Mouse (Mus musculus) heart, postnatal 14 days (tissue): Measurements from ENCODE around the gene Kdm3a. TPM values are rescaled to one million over a fixed set of nuclear protein-coding genes. Genes with fewer than 3 reads are reported as not detected.

Experiments
- DNase-seq, 2 experiments: peaks; one replicate each; pipeline ENCODE4 v3.0.0; 2021 to 2022
- intact Hi-C: fragments of 180-260 bp; cut with DNase I; formaldehyde crosslinking; loops from one replicate; pipeline ENCODE4 v1.15.1; 2025
- long read RNA-seq, 2 experiments: library from polyadenylated mRNA; stranded (forward); transcript quantifications; one replicate each; pipeline ENCODE4 v2.0.0; 2021
- total RNA-seq, 2 experiments: library from RNA; stranded (reverse); gene quantifications; 2 replicates each; pipeline ENCODE4 v1.2.3; 2021

The Kdm3a gene
- total RNA-seq, result 10 to 100 TPM; 28.6 to 30.3 TPM
- long read RNA-seq, experiment 1, full-length matches to known transcripts, result 6 of 12 reads
- long read RNA-seq, experiment 1, partial matches to known transcripts, result 1 of 12 reads
- long read RNA-seq, experiment 1, other reads (novel, unspliced or antisense), result 5 of 12 reads
- long read RNA-seq, experiment 2, full-length matches to known transcripts, result 6 of 9 reads
- long read RNA-seq, experiment 2, partial matches to known transcripts, result 2 of 9 reads
- long read RNA-seq, experiment 2, other reads (novel, unspliced or antisense), result 1 of 9 reads

DNA sequence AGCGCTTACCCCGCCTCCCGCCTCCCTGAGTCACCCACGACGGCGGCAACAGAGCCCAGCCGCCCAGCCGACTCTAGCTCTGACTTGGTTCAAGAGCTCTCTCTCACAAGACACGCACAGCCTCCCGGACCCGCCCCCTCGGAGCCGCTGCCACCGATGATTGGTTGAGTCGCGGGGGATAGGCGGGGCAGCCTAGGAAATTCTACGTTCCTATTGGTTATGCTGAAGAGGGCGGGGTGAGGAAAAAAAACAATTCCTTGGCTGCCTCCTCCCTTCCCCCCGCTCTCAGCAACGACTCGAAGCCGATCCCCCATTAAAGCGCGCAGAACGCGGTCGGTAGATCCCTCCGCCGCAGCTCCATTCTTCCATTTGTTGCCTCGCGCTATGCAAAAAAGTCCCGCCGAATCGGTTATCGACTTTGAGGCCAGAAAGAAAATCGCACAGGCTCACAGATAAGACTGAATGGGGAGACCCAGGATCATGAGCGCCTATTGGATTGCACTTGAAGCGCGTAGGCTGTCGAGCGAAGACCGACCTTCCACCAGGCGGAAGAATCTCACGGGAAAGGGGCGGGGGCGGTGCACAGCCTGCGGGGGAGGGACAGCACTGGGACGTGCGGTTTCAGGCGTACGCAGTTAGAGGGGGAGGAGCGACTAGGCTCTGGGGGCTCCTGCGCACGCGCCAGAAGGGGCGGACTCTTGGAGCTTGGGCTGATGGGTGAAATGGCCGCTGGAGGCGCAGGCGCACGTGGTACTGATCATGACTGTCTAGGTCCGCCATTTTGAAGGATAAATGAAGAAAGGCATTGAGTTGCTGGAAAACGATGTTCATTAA lies at the start of gene Kdm3a:
Gene Kdm3a, minus strand, starts transcription at position 162 of the 834 bp plus-strand sequence.
- DNase-seq, result peak; percentile 98
- intact Hi-C loops, result loop anchor here (5.0 to 10.0 kb wide), 3 partner anchors 169 to 361 kb away; partner anchors contain the start of genes Krcc1 and Rmnd5a

DNA sequence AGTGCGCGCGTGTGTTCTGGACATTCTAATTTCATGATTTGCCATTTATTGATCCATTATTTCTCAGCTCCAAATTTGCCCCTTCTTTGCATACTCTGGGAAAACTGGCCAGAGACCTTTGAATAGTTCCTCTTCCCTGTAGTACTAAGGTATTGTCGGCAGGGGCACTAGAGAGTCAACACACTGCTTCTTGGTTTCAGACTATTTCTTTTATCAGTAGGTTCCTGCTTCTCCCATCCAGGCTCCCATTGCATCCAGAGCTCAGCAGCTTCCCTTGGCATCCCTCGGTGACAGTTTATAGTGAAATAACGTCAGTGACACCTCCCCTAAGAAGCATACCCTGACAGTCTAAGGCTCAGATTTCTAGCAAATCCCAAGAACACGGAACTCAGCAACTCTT lies 46.1 kb upstream of the Kdm3a start:
- intact Hi-C loops, result no loop called here

DNA sequence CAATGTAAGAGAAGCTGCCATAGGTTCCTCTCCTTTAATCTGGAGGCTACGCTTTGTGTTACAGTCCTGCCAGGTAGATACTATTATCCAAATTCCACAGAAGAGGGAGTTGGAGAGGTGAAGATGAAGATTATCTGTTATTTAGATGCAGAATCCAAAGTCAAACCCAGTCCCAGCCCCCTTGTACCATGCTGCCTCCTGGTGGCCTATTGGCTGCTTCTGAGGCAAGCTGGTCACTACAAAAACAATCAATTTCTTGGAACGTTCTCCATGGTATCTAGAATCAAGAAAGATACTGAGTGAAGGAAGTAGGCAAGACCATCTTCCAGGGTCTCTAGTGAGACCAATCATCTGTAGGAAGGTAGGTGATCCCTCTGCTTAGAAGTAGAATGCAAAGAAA lies 40.4 kb upstream of the Kdm3a start:
- intact Hi-C loops, result no loop called here
- DNase-seq, result peak in 1 of 2 experiments; percentile 23

More for the DNA sequence above, 46.1 kb upstream of the Kdm3a start:
- no peak for DNase-seq

DNA sequence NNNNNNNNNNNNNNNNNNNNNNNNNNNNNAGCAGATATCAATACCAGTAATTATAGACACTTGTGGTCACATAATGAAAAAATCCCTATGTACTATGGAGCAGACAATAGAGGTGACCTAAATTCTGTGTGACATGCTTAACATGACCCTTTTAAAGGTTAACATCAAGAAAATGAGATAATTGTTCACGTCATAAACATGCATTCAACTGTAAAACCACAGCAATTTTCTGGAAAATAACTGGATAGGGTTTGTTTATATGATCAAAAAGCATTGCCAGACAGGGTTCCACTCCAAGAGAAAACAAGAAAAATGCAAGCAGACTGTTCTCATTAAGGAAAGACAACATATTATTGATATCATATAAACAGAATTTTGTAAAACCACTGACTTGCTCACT lies 31.7 kb upstream of the Kdm3a start:
- no peak for DNase-seq
- intact Hi-C loops, result no loop called here

DNA sequence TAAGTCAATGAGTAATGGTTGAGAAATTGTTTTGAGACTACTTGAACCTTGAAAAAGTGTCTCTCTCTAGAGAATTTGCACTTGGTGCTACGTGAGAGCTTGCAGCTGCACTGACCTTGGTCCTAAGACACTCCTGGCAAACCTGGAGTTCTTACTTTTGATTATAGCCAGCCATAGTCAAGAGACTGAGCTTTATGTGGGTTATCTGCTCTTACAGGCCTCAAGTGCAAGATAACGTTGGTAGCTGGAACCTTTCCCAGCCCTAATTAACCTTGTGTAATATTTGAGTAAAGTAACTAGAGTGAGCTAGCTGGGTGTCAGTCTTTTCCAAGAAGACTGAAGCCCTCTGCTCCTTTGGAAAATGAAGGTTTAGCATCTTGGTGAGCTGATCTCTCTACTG lies 25.5 kb upstream of the Kdm3a start:
- DNase-seq, result no peak
- intact Hi-C loops, result no loop called here

DNA sequence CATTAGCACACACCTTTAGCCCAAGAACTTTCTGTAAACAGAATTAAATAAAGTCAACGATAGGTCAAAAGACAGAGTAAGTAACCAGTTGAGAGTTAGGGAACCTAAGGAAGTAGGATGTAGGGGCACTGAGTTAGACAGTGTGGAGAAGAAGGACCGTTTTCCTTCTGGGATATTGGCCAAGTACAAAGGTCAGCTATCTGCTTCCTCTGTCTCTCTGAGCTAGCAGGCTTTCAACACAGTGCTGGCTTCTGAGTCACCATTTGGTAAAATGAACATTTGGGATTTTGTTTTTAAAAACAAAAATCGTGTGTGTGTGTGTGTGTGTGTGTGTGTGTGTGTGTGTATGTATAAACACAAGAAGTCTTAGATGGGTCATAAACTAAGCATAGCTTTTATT lies 23.0 kb upstream of the Kdm3a start:
- intact Hi-C loops, result no loop called here
- DNase-seq, result no peak

DNA sequence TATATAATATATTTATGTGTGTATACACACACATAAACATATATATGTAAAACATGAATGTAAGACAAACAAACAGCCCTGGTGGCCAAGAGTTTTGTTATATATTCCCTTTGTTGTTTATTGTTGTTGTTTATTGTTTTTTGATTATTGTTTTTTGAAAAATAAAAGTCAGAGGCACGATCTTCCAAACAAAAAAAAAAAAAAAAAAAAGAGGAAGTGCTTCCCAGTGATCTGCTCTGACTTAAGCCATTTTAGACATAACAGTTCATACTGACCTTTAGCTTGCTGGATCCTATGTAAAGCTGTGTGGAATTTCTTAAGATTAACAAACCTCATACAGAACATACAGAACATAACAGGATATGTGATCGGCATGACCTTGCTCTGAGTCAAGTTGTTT lies 19.1 kb upstream of the Kdm3a start:
- no peak for DNase-seq
- intact Hi-C loops, result no loop called here

DNA sequence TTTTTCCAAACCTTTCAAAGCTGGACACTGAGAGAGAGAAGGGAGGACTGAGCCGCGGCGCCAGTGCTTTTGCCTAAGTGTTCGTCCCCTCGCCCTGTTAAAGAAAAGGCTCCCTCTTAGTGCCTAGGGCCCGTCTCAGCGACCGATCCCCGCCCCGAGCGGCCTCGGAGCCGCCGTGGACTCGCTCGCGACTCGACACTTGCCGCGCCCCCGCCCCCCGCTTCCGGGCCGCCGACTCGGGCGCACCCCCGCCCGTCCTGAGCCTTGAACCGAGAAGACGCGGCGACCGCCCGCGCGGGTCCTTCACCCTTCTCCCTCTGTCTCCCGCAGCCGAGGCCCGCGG lies 333 bp downstream of the Kdm3a start:
- DNase-seq, result no peak
- intact Hi-C loops, result loop anchor here (5.0 to 10.0 kb wide), 3 partner anchors 170 to 360 kb away; partner anchors contain the start of genes Krcc1 and Rmnd5a

DNA sequence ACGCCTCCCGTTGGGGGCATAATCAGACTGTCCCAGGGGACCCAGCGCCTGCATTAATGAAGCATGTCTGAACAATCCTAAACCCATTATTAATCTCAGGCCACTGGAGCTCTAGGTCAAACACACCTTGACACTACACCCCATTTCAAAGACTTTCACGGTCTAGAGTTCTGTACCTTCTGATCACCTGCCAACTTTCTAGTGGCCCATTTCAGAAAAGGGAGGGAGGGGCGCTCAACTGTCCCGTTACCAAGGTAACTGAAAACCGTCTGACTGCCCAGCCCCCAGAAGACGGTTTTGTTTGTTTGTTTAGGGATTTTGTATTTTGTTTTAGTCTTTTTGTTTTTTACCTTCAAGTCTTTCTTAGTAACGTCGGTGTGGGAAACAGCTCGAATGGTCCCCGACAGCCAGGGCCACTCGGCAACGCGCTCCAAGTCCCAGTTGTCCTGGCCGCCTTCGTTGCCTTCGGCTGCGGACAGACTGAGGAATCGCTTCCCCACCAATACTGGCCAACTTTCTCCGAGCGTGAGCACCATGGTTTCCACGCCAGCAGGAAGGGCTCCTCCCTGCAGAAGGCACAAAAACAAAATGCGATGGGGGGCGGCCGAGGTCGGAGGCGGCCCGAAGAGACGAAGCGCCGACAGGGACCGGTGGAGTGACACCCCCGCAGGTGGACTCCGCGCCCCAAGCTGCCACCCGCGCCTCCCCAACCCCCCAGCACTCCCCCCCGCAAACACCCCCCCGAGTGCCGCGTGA lies 906 bp downstream of the Kdm3a start:
- DNase-seq, result peak; percentile 65 to 67
- intact Hi-C loops, result loop anchor here (5.0 to 10.0 kb wide), 3 partner anchors 170 to 360 kb away; partner anchors contain the start of genes Krcc1 and Rmnd5a

DNA sequence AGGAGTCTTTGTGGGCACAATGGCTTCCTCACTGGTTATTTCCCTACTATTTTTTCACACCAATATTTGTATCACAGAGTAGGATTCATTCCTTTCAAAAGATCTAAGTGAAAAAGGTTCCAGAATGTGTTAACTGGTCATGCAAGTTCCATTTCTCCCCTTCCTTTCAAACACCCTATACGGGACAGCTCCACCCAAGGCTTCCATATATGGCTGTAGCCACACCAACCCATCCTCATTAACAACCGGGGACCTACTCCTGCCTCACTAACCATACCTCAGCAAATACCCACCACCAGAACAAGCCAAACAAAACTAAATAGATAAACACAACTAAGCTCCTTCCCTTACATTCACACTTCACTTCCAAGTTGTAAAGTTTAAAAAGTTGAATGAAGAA lies 1.6 kb downstream of the Kdm3a start:
- intact Hi-C loops, result loop anchor here (5.0 to 10.0 kb wide), 3 partner anchors 171 to 359 kb away; partner anchors contain the start of genes Krcc1 and Rmnd5a
- no peak for DNase-seq

DNA sequence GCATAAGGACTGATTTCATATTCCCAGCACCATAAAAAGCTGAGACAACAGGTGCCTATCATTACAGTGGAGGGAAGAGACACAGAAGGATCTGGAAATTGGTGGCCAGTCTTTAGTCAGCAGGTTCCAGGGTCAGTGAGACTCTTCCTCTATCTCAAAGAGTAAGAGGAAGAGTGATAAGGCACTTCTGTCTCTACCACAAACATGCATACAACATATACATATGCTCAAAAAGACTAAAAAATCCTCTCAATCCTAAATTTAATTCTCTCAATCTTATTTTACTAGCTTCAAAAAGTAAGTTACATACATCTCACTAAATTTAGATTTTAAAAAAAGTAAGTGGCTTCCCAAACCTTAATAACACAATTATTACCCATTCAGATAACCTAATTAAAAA lies 5.5 kb downstream of the Kdm3a start:
- DNase-seq, result no peak
- intact Hi-C loops, result no loop called here

DNA sequence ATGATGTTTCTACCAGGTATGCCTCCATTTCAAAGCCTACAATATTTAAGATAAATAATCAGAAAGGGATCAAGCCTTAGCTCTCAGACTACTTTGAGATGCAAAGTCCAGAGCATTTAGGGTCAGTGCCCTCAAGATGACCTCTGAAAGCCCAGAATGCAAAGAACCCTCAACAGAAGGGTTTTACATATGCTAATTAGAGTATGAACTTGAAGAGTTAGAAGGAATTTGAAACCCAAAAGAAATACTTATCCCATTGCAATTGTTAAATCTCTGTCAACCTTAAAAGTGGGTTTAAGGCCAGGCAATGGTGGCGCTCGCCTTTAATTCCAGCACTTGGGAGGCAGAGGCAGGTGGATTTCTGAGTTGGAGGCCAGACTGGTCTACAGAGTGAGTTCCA lies 6.8 kb downstream of the Kdm3a start:
- intact Hi-C loops, result no loop called here
- DNase-seq, result no peak

DNA sequence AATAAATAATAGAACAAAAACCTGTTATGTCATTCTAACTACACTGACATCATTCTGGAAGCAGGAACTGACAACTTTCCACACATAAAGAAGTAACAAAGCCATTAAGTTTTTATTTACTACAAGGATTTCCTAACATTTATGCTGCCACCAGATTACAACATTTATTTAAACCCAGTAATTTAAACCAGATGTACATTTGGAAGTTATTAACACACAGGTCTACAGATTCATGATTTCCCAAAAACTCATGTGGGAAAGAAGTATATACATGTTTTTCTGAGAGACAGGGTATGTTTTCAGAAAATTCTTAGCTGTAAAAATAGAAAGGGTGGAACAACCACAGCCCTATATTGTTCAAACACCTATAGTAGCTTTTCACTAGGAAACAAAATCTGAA lies 8.1 kb downstream of the Kdm3a start:
- intact Hi-C loops, result no loop called here
- DNase-seq, result no peak

DNA sequence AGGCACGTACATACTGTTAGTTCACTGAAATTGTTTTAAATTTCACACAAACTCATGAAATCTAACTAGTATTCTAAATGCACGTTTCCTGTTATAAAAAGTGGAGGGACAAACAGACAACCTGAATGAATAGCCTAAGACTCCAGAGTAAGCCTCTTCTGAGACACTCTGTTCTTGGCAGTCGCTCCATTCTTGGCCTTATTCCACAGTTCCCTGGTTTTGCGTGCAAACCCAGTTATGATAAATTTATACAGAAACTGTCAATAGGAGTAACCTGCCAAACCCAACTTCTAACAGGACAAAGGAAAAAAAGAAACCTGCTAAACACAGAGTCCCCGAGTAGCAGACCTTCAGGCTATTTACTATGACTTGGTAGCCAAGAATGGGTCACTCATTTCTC lies 10.8 kb downstream of the Kdm3a start:
- intact Hi-C loops, result no loop called here
- peak; percentile 29 to 40 for DNase-seq

DNA sequence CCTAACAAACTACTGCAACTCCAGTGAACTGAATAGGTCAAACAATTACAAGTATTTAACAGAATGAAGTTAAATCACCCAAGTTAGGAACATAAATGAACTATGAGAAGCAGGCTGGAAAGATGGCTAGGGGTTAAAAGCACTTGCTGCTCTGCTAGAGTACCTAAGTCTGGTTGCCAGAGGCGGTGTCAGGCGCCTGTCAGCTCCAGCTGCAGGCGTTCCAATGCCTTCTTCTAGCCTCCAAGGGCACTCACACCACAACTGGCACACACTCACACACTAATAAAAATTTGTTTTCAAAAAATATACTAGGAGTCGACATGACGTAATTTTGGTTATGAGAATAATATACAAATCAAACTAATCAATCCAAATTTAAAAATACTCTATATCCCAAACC lies 11.2 kb downstream of the Kdm3a start:
- intact Hi-C loops, result no loop called here

DNA sequence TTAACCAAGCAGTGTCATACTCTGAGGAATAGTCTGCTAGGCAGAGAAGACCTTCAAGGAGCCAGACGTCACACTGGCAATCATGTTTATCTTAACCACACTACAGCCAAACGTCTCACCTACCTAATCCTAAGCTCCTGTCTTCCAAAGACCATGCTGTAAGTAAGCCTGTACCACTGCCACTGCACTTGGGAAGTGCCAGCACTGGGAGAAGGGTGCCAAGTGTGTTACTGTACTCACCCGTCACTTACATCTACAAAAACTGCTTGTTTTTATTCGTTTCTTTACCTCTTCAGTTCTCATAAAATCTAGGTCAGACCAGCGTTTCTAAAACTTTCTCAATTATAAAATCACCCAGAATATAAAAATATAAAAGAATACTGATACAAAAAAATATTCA lies 15.8 kb downstream of the Kdm3a start:
- intact Hi-C loops, result loop anchor here (5.0 kb wide), 1 partner anchor 185 kb away; no protein-coding TSS in a partner anchor
- DNase-seq, result peak in 1 of 2 experiments; percentile 23

More for the DNA sequence above, 11.2 kb downstream of the Kdm3a start:
- peak; percentile 17 to 18 for DNase-seq

DNA sequence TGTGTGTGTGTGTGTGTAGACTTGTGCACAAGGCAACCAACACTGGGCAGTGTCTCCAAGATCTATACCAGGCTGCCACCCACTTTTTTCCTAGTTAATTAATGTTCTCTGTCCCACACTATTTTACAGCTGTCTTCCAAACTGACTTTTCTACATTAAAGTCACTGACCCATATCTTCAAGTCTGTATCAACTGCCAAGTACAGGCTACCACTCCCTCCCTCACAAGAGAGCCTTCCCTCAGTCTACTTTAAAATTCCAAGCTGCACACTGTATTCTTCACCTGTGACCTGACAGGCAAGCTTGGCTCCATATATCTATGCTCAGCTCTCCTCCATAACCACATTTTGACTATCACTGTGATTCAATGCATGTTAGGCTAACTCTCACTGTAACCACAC lies 19.6 kb downstream of the Kdm3a start:
- DNase-seq, result no peak
- intact Hi-C loops, result no loop called here

DNA sequence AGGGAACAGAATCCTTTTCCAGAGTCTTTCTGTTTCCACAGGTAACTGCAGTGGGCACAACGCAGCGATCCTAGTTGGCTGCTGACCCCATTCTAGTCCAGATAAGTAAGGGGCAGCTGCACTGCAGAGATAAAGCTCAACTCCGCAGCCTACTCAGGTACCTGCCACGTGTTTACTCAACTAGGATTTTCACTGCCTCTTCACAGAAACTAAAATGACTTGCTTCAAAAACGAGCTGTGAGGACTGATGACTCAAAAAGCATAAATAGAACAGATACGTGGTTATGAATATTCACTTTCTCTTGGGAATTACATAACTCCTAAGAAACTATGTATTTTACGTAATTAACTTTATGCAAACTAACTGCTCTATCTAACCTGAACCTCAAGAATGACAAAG lies 22.8 kb downstream of the Kdm3a start:
- intact Hi-C loops, result no loop called here

DNA sequence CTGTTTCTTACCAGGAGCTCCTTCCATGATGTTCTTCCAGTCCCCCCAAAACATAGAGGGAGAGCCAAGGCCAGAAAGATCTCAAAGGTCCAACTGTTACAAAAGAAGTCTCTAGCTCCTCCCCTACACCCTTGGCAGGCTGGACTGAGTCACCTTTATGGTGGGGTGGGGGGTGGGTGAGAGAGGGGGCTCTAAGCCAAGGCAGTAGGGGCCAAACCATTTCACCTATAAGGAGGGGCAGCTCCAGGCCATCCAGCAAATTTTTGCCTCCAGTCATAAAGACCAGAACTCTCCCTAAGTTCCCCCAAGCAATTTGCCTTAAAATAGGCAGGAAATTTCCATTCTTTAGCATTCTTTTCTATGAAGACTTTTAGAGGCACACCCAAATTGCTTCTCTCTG lies 23.8 kb downstream of the Kdm3a start:
- intact Hi-C loops, result no loop called here

More for the DNA sequence above, 22.8 kb downstream of the Kdm3a start:
- no peak for DNase-seq

DNA sequence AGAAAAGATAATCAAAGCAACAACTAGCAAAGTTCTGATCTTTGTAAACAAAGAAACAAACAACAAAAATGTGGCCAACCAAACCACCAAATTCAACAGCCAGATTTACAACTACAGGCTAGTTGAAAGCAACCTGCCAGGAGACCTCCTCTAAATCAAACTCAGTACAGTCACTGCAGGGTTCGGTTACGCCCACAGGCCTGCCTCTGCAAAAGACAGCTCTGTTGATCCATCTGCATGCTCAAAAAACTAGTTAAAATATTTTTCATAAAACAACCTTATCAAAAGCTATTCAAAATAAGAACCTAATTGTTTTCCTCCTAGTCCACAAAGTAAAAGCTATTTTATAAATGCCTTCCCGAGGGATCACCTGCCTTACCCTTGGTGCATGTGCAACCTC lies 25.0 kb downstream of the Kdm3a start:
- DNase-seq, result no peak
- intact Hi-C loops, result no loop called here

More for the DNA sequence above, 23.8 kb downstream of the Kdm3a start:
- DNase-seq, result no peak

DNA sequence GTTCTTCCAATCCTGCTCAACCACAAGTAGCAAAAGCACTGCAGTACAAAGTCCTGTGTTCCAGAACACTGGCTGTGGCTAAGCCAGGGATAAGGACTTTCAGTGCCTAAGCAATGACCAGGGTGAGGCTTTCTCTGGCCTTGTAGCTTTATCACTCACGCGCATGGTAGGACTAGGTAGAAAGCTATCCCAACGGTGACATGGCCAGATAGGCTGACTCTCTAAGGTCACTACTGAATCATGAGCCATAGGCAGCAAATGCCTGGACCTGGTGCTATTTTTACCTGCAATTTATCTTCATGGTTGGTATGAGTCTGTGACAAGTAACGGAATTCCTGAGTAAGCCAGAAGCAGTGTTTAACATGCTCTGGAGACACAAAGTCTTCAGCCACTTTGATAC lies 42.6 kb downstream of the Kdm3a start:
- peak in 1 of 2 experiments; percentile 2 for DNase-seq
- intact Hi-C loops, result no loop called here
